Mouse (Mus musculus) spleen, adult 18-20 months (tissue): ENCODE results near the gene Ehbp1l1.
A peak's percentile ranks its signal among the peaks of the same experiment; 100 is the strongest.

Experiments used
- DNase-seq, 2 experiments: peaks; one replicate each; pipeline ENCODE4 v3.0.0; 2022; ENCODE audit warnings: mixed read lengths in 2 of 2

Ehbp1l1 gene

DNA sequence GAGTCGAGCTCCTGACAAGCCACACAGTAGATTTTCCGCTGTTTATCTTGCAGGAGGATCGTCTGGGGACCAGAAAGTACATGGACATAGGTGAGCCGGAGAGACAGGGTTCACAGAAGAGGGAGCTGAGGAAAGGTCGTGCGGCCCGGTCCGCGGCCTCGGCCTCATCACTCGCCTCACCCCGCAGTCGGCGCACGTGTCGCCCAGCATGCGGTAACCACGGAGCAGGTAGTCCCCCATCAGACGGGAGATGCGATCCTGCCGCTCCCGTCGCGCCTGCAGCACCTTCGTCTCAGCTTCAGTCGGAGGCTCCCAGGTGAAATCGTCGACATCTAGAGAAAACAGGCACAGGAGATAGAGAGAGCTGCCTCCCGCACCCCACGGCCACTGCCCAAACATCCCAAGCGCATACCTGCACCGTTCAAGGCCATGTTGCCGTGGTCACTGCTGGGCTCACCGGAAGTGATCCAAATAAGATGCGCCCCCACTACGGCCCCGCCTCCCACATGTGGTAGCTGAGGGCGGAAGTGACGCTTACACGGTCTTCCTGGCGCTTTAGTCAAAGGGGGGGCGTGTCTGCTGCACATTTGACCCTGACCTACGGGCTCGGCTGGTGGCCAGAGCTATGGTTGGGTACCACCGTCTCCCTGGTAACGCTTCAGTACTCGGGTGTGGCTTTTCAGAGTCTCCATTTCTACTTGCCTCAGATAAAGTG is 5.3 kb upstream of the Ehbp1l1 start:
- DNase-seq: peak; percentile 85 to 89

DNA sequence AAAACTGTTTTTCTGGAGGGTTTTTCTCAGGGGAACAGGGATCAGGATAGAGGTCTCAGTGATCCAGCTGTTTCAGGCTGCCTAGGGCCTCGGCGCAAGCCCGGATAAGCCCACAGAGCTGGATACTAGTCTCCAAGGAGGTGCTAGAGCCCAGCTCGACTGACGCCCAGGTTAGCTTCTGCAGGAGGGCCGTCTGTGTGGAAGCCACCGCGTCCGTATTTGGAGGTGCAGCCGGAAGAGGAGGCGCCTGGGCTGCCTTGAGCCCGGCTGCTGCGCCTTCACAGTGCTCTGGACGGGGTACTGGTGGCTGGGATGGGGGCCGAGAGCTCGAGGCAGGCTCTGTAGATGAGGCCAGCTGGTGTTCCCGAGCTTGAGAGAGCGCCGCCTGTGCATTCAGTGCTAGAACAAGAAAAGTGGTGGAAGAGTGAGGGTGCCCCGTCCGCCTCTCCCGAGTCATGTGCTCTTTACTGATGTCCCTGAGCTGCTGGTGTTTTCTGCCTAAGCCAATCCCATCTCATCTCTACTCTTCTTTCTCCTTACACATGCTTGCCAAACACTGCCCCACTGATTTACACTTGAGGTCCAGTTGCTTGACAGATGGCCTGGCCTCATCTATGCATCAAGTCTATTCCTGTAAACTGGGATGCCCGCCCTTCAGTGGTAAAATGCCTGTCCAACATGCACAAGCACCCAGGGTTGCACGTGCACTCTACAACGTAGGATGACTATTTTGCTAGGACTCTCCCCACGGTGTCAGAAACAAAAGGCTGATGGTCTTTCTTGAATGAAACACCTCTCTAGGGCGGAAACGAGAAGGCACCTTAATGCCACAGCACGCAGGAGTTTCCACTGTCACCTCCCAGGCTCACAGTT is 4.4 kb upstream of the Ehbp1l1 start:
- DNase-seq: peak in 1 of 2 experiments; percentile 22

DNA sequence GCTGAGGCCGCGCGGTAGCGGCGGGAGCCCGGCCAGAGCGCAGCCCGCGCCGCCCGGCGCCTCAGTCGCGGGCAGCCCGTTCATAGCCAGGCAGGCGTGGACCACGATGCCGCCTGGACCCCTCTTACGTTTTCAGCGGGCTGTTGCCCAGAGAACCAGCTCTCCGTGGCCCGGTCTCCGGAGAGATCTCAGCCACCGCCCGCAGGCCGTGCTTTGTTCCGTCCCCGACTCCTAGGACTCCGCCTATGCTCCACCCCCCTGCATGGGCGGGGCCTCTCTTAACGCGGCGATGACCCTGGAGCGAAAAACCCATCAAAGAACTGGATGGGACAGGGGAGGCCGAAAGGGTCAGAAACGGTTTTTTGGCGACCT is 3.3 kb upstream of the Ehbp1l1 start, which contains the start of gene Fam89b:
TSS of gene Fam89b (minus strand) at position 210 of the 372 bp plus-strand sequence.
- peak; percentile 79 to 93 for DNase-seq

DNA sequence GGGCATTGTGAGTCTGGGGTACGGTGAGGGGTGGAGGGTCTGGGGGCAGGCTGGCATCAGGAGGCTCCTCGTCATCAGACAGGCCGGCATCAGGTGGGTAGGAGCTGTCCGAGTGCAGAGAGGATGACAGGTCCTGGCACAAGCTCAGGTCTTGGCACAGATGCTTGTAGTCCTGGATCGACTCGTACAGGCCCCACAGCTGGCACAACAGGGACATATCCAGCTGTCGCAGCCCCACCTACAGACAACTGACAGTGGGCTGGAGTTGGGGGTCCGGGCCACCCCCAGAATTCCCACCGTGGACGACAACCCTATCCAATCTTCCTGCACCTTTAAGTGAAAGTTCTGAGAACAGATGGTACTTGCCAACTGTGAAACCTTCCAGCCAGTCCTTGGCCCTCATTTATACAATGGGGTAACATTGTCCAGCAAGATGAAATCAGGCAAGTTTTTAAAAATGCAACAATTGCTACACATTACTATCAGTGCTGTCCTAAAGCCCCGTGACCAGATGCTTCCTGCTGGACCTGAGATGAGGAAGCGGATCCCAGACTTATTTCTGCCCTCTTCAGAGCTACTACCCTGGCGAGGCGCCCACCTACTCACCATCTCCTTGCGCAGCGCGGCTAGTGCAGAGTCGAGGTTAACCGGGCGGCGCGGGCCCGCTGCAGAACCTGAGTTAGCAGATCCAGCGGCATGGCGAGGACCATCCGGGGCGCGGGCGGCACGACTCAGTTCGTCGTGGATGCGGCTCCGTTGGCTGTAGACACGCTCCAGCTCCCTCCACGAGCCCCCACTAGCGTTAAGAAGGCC is 2.7 kb upstream of the Ehbp1l1 start:
- no peak for DNase-seq

DNA sequence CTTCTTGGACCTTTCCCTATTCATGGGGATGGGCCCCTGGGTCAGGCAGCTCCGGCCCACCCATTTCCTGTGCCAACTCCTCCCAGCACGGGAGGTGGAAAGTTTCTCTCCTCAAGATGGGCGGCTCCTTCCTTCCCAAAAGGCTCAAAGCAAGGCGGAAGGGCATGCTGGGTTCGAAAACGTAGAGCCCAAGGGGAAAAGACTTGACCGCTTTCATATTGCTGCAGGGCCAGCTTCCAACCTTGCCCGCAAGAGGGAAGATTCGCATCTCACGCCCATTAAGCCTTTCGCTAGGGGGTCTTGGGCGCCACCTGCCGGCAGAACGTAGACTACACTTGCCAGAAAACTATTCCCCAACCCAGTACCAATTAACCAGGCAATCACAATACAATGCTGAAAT is 1.6 kb upstream of the Ehbp1l1 start:
- DNase-seq: peak; percentile 77 to 92

DNA sequence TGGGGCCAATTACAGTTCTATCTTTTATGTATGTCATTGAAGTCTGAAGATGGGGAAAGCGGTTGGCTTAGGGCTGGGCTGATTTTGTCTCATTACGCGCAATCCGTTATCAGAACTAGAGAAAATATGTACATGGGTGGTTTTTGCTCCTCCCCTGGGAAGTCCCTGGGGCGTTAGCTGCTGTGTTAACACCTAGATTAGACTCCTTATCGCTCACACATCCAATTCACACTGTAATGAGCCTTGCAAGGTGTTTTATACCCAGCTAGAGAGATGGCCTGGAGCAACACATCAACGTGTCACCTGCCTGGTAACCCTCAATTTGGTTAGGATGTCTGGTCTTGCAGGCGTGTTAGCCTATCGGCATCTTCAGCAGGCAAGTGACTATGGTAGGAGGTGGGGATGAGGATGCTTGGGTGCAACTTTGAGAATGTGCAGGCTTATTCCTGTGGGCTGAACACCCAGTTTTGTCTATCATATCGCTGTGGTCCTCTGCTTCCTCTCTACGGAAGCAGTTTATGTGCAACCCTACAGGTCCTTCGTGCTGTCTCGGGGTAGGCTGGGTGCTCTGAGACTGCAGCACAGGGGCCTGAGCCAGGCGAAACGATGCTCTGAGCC is 953 bp upstream of the Ehbp1l1 start:
- DNase-seq: peak in 1 of 2 experiments; percentile 37

DNA sequence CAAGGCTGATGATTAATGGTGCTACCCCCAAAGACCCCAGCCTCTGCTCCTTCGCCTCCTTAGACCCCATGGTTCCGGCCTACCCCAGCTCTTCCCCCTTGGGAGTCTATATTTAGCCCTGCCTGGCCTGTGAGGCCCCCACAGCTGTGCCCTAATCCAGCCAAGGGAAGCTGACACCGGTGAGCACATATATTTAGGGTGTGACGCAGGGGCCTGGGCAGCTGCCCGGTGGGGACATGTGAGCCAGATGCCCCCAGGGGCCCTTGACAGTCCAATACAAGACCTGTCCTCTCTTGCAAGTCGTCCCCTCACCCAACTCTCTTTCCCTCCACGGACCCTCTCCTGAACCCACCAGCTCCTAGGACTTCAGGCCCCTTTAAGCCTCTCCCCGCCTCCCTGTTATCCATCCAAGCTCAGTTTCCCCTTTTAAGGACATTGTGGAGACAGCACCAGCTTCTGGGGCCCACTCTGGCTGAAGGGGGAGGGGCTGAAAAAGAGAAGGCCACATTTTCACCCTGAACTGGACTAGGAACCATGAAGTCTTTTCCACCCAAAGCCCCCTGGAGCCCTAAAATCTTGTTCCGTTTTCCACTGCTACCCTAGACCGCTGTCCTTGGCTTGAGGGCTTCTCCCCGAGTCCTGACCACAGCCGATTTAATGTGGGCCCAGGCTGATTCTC is 949 bp downstream of the Ehbp1l1 start:
- peak in 1 of 2 experiments; percentile 25 for DNase-seq

DNA sequence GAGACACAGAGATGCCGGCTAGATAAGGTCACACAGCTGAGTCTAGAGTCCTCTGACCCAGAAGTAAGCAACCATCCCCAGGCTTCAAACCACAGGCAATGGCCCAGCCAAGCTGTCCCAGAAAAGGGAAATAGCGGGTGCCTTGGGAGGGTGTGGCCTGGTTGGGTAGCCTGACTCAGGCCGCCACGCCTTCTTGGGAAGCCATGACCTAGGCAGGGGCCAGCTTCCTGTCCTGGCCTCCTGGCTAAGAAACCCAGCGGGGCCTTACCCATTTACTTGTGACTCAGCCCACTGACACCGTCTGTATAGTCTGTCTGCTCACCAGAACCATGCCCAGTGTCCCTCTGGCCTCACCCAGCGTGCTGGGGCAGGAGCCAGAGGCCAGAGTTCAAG is 1.6 kb downstream of the Ehbp1l1 start:
- DNase-seq: peak; percentile 58 to 63

DNA sequence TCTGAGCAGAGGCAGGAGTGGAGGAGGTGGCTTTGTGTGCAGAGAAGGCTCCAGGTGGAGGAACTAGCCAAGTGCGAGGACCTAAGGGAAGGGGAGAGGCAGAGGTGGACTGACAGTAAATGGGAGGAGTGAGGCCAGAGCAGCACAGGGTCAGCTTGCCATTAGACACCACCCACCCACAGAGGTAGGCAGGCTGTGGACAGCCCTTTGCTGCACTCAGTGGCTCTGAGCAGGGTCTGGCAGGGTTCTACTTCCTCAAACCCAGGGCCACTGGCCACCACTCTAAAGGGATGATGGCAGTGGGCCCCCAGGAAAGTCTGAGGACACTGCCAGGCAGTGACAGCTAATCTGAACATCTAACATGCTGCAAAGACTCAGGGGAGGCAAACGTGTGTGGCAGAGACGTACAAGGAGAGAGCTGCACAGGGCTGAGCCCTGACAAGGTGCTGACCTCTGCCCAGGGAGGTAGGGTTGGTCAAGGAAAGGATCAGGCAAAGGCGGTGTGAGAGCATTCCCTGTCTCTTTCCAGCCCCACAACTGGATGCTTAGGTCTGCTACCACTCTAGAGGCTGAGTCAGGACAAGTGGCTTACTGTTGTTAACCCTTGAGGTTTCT is 2.1 kb downstream of the Ehbp1l1 start:
- no peak for DNase-seq

DNA sequence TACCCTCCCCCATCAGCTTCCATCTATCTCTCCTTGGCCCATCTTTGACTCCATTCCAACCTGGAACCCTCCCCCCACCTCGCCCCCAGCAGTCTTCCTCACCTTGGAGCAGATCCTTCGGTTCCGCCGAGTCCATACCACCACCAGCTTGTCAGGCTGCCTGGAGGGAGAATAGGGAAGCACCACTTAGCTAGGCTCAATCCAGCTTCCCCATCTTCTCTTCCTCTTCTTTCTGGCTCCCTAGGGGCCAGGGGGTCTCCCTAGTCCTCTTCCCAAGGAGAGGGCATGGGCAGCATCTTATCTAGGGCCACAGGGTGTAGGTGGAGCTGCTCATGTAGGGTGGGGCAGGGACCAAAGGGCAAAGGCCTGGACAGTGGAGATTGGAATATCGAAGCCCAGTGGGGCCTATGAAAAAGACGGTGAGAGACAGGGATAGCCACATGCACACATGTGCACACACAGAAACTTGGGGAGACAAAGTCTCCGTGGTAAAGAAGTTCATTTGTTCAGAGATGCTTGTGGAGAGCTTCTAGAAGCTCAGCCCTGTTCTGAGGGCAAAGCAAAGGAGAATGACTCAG is 3.2 kb downstream of the Ehbp1l1 start:
- DNase-seq: no peak

DNA sequence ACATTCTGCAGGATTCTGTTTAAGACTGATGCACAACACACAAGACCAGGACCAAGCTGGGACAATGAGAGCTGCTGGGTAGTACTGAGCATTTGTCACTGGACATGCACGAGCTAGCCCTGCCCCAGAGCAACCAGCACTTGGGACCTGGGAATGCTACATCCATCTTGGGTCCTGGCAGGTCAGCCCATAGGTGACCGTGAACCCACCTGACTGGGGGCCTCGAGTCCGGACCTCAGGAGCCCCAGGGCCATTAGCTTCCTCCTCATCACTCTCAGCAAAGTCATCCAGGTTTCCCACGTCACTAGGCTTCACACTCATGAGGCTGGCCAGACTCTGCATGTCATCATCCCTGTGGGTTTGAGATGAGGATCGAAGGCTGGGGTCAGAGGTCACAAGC is 4.9 kb downstream of the Ehbp1l1 start:
- no peak for DNase-seq

DNA sequence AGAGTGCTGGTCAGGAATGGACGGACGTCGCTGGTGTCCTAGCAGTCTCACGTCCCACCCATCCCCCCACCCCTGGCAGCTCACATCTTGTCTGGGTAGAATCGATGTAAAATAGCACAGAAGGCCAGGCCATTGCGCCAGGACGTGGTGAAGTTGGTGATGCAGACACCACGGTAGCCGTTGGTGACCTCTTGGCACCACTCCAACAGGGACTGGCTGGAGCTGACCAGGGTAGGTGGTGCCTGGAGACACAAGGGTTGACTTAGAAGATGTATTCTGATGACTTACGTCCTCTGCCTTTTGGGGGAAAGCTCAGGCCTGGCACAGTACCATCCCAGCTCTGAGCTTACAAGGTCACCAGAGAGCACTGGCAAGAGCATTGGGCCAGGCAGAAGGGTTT is 9.2 kb downstream of the Ehbp1l1 start:
- DNase-seq: no peak

DNA sequence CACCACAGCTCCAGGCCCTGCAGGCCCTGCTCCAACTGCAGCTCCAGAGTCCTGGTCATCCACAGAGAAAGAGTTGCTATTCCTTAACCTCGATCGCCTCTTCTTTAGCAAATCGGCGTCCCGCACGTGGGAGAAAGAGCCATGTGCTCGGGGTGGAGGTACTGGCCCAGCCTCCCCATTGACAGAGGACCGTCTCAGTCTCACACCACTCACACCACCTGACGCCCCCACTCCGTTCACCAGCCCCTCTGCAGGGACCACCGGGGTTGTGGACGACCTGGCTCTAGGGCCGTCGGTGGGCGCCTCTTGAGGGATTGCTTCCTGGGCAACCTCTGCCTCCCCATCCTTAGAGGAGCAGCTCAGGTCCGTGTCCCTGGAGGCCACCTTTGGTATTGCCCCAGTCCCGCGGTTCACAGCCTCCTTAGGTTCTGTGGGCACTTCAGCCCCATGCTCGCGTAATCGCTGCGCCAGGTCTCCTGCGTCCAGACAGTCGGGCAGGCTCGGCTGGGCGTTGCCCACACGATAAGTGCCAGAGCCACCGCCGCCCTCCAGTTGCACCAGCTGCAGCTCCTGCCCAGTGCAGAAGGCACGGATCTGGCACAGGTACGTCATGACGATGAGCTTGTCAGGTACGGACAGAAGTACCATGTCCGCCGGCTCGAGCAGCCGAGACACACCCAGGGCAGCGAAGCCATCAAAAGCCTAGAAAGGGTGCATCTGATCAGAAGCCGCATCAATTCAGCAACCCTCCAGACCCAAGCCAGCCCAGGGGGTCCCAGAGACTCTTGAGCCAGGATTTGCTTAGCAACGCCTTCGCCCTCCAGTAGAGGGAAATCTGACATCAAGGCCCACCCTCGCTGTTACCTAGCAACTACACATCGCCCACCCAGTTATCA is 10.1 kb downstream of the Ehbp1l1 start:
- DNase-seq: no peak

DNA sequence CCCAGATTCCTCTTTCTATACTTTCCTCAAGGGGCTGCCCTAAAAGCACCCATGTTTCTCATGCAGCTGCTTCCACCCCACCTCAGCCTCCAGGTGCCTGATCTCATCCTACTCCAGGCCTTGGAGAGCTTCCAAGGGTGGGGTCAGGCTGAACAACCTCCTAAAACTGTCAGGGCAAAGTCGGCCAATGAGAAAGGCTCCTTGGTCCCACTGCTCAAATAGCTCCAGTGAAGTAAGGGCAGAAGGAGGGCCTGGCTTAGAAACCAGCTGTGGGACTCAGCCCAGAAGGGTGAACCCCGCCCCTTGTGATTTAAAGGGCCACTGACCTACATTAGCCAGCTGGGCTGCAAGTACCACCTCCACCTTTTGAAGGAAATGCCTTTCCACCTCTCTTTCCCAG is 12.4 kb downstream of the Ehbp1l1 start:
- DNase-seq: no peak

DNA sequence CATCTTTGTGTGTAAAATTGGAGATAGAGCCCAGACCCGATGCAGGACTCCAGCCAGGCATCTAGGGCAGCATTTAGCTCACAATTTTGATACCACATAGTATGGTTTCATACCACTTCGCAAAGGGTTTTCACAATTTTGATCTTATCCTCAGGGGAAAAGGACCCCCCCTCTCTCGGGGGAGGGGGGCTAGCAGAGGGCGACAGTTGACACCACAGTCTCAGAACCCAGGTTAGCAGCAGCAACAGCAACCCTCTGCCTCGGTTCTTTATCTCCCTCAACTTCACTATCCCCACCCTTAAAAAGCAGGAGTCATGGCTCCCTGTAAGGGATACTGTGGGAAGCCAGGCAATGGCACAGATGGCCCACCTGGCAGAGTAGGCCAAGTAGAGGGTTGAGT is 12.9 kb downstream of the Ehbp1l1 start:
- no peak for DNase-seq

DNA sequence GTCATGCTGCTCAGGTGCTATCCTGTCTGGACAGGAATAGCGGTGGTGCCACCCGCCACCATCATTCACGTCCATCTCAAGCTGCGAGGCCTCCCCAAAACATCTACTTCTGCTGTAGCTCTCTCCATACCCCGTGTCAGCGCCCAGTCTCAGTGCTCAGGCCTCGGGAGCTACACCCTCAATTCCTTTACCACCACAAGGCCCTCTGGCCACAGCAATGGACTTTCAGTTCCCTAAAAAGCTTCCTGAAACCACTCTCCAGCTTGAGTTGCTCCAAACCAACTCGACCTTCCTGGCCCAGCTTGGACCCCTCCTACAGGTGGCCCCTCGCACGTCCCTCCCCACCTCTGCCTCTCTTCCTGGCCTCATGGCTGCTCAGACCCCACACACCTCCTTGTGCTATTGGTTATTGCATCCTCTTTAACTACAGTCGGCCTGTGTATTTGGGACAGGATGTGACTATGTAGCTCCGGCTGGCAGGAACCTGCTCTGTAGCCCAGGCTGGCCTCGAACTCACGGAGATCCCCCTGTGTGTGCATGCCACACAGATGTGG is 14.1 kb downstream of the Ehbp1l1 start:
- no peak for DNase-seq

DNA sequence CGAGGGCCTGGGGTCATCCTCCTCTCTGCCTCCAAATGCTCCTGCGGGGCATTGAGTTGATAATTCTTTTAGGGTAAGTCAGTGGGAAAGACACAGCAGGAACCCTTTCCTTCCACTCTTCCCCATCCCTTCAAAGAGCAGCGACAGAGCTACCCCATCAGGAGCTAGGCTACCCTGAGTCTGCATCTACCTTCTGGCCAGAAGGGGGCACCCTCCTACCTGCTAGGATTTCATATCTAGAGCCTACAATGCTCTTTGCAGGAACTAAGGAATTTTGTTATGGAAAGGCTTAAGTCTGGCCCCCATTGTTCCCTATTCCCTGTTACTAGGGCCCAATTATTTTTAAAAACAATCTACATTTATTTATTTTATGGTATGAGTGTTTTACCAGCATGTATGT is 14.9 kb downstream of the Ehbp1l1 start:
- peak in 1 of 2 experiments; percentile 70 for DNase-seq

DNA sequence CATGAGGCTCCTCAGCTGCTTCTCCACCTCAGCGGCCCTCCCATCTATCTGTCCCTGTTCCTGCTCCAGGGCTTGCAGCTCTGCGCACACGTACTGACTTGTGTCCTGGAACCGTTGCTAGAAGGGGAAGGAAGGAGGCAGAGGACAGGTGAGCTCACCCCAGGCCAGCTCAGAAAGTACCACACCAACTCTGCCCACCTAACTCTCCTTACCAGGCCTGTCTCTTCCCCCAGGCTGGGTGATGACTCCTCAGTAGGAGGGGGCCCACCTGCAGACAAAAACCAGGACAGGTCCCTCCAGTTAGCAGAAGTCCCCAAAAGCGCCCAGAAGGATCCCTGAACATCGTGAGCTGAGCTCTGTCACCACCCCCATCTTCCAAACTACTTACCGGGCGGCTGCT is 15.5 kb downstream of the Ehbp1l1 start:
- no peak for DNase-seq

DNA sequence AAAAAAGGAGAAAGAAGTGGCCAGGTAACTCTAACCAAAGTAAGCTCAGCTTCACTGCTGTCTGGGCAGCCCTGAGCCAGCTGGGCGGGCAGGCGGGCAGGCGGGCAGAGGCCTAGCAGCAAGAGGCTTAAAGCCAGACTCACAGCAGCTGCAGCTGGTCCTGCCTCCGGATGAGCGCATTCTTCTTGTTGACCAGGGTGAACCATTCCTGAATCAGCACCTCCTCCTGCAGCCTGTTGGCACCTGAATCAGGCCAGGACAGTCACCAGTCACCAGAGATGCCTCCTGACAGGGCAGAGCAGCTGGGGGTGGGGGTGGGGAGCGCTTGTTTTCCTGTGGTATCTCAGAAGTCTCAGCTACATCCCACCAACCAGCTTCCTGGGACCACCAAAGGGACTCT is 16.0 kb downstream of the Ehbp1l1 start:
- DNase-seq: no peak
